Mouse (Mus musculus) bone marrow, adult 2 months (tissue): Measurements from ENCODE around the gene Shisal2a. TPM values are rescaled to one million over a fixed set of nuclear protein-coding genes. Genes with fewer than 3 reads are reported as not detected.

Experiments
- H3K27ac ChIP-seq: fragments of 200-500 bp; 2 replicates; pipeline ENCODE4 v1.5.1; 2012; ENCODE audit warnings: low read depth, mild to moderate bottlenecking, control low read depth, inconsistent platforms, low read length; ENCODE audit not compliant: control insufficient read depth, poor library complexity, insufficient read depth
- H3K4me1 ChIP-seq: fragments of 200-500 bp; 2 replicates; pipeline ENCODE4 v1.6.1; 2011; ENCODE audit warnings: low read length; ENCODE audit not compliant: control insufficient read depth, insufficient read depth
- H3K4me3 ChIP-seq: fragments of 200-500 bp; replicated peaks from 2 replicates; pipeline ENCODE3; 2011; ENCODE audit warnings: mild to moderate bottlenecking, low read depth, low read length, control low read depth; ENCODE audit not compliant: control insufficient read depth
- CTCF ChIP-seq: fragments of 200-500 bp; IDR thresholded peaks from 2 replicates; pipeline ENCODE4 v1.5.1; 2011; ENCODE audit warnings: low read length, control low read depth; ENCODE audit not compliant: control insufficient read depth, insufficient read depth
- POLR2A ChIP-seq: fragments of 200-500 bp; IDR thresholded peaks from 2 replicates; pipeline ENCODE4 v1.6.1; 2011; ENCODE audit warnings: low read depth, mild to moderate bottlenecking, control low read depth, low read length, borderline replicate concordance; ENCODE audit not compliant: control insufficient read depth
- WGBS: fragments of 180-500 bp; shearing (Covaris S2); methylation state at CpG from one replicate; pipeline ENCODE4 v1.1.7; 2018; 5-methylcytosine and 5-hydroxymethylcytosine counted together
- polyA plus RNA-seq: library from polyadenylated mRNA; stranded (reverse); fragments of >200 nt; gene quantifications from 2 replicates; pipeline ENCODE4 v1.2.4, GENCODE M21; 2011; ENCODE audit warnings: low replicate concordance; ENCODE audit not compliant: missing spikeins, insufficient read depth, insufficient read length

The Shisal2a gene
- polyA plus RNA-seq, 1 experiment, result not detected

DNA sequence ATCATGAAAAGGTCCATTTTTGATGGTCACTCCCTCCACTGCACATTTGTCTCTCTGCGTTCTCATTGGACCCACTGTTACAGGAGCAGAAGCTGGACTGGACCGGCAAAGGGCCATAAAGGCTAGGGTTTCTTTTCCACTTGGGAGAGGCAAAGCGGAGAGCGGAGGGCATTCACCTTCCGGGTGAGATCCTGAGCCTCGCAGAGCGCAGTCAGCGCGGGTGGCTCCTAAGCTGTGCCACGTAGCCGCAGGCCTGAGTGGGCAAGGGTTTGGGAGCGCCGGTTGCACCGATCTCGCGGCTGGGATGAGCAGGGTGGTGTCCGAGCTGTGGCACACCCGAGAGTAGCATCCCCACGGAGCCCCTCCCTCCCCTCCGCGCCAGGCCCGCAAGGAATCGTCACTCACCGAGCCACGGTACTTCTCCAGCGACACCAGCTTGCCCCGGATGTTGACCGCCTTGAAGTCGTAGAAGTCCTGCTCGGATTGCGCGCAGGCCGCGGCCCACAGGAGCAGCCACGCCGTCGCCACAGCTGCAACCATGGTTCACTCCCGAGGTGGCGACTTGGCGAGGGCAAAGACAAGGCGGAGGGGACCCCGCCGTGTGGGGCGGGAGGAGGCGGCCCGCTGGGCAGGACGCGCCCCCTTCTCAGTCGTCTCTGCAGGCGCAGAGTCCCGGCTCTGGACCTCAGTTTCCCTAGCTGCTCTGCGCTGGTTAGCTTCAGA, 23.1 kb upstream of the Shisal2a start:
- 6% methylated on average over 52 of the region's 52 CpGs for WGBS
- Histone ChIP-seq H3K4me3 (peak overlapping the region; percentile 55), H3K4me1 (no peaks in the 10 kb centered on the region), H3K27ac (peak overlapping the region; percentile 1; the same call in 1 of the 2 replicates)
- no peak for TF ChIP-seq CTCF
- no peak for TF ChIP-seq POLR2A

DNA sequence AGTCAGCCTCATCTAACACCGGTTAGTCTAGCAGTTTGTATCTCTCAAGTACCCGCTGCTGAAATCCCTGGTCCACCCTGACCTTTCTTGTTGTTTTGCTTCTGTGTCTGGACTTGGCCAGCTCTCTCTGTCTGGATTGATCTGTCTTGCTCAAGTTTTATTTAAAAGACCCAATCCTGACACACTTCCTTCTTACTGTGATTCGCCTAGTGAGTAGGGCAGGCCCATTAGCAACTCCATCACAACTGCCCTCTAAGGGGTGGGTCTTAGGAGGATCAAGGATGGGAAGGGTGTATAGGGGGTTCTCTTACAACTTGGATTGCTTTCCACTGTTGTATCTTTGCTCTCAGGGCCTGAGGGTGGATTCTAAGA, 22.6 kb upstream of the Shisal2a start:
- 86% methylated on average over 3 of the region's 3 CpGs for WGBS
- no peak overlapping the region; the same call in 1 of the 2 replicates for H3K27ac ChIP-seq
- H3K4me1 ChIP-seq, result no peaks in the 10 kb centered on the region
- H3K4me3 ChIP-seq, result no peak overlapping the region
- TF ChIP-seq CTCF, result no peak
- no peak for TF ChIP-seq POLR2A

DNA sequence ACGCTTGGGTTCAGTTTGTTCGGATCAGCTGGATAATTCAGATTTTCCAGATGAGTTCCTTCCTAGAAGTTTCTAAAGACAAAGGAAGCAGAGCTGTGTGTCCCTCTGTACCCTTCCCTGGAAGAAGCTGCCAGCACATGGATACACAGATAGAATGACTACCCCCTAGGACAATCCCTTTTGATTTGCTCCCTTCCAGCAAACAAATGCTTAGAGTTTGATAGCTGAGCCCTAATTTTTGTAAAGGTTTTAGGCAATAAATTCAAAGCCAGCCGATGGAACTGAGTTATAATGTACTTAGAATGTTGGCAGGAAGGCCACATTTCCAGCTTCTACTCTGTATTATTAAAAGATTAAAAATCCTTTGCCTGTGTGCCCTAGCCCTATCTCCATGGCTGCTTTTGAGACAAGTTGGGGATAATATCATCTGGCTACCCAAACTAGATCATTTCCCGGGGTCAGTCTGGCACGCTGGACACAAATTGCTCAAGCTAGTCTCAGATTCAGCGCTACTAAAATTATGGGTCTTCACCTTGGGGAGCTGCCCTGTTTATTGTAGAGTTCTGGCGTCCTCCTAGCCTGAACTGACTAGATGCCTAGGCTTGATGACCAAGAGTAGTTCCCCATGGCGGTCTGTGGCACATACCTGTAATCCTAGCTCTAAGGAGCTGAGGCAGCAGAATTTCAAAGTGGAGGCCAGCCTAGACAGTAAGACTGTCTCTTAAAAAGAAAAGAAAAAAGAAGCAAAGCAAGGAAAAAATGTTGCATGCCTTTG, 20.9 kb upstream of the Shisal2a start:
- Histone ChIP-seq H3K4me3 (no peak overlapping the region), H3K27ac (no peak overlapping the region), H3K4me1 (no peaks in the 10 kb centered on the region)
- 81% methylated on average over 8 of the region's 8 CpGs for WGBS
- no peak for TF ChIP-seq POLR2A
- TF ChIP-seq CTCF, result no peak

- TF ChIP-seq POLR2A (no peak), CTCF (no peak)
- no peak overlapping the region for H3K27ac ChIP-seq
- 78% methylated on average over 10 of the region's 10 CpGs for WGBS
- no peaks in the 10 kb centered on the region for H3K4me1 ChIP-seq
- no peak overlapping the region for H3K4me3 ChIP-seq
These were observed 17.2 kb upstream of the Shisal2a start for GRCm38 (mm10) chr4:108400395-108400794.

- no peaks in the 10 kb centered on the region; the same call in 1 of the 2 replicates for H3K4me1 ChIP-seq
- TF ChIP-seq POLR2A, result no peak
- no peak for TF ChIP-seq CTCF
- no peak overlapping the region for H3K4me3 ChIP-seq
- H3K27ac ChIP-seq, result no peak overlapping the region
These were observed 11.1 kb upstream of the Shisal2a start for GRCm38 (mm10) chr4:108394236-108394635.

- H3K4me1 ChIP-seq, result no peaks in the 10 kb centered on the region; the same call in 1 of the 2 replicates
- no peak for TF ChIP-seq CTCF
- TF ChIP-seq POLR2A, result no peak
- 39% methylated on average over 2 of the region's 2 CpGs for WGBS
- H3K27ac ChIP-seq, result no peak overlapping the region
- H3K4me3 ChIP-seq, result no peak overlapping the region
These were observed 9.4 kb upstream of the Shisal2a start for GRCm38 (mm10) chr4:108392558-108392957.

DNA sequence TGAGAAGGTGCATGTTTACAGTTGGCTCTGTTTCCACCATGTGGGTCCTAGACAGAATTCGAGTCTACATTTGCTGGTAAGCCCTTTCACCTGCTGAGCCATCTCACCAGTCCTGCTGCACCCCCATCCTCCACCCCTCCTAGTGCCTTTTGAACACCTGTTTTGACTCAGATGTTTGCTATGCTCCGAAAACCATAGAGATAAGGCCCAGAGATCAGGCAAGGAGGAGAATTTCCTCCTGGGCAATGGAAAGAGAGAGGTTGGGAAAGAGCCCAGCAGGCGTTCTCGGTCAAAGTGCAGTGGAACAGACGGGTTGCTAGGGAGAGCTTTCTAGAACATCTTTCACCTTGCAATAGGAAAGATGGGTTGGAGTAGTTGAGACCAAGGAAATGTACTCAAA, 8.0 kb upstream of the Shisal2a start:
- Histone ChIP-seq H3K4me1 (no peaks in the 10 kb centered on the region; the same call in 1 of the 2 replicates), H3K4me3 (no peak overlapping the region), H3K27ac (no peak overlapping the region)
- no peak for TF ChIP-seq POLR2A
- no peak for TF ChIP-seq CTCF
- 81% methylated on average over 5 of the region's 5 CpGs for WGBS

- H3K27ac ChIP-seq, result no peak overlapping the region
- H3K4me1 ChIP-seq, result no peaks in the 10 kb centered on the region; the same call in 1 of the 2 replicates
- 80% methylated on average over 3 of the region's 3 CpGs for WGBS
- no peak overlapping the region for H3K4me3 ChIP-seq
- TF ChIP-seq POLR2A, result no peak
- TF ChIP-seq CTCF, result no peak
These were observed 5.6 kb upstream of the Shisal2a start for GRCm38 (mm10) chr4:108388741-108389140.
